Mouse (Mus musculus) monocyte, adult 5-6 weeks (primary cell): ENCODE results near the gene Pcif1. TPM values are rescaled to one million over a fixed set of nuclear protein-coding genes. Genes with fewer than 3 reads are reported as not detected.
A peak's percentile ranks its signal among the peaks of the same experiment; 100 is the strongest.
"Not testable (repeated sequence)": the region's sequence is repeated elsewhere in the genome, so short reads cannot be mapped to it uniquely, and the experiment has no call there.

Experiments
- ATAC-seq: fragments of 153-309, 156-312 bp; replicated peaks from 2 replicates; pipeline ENCODE4 v1.8.0; 2017; ENCODE audit warnings: mild to moderate bottlenecking; ENCODE audit not compliant: low TSS enrichment, insufficient number of reproducible peaks, severe bottlenecking, poor library complexity, low FRiP score
- total RNA-seq: library from RNA; stranded (forward); fragments of 200-1000, 200-491, 200-594 nt; gene quantifications from 3 replicates; pipeline ENCODE4 v1.2.3, GENCODE M21; 2017

Gene Pcif1
- 60.0 to 62.1 TPM (median 60.1 TPM) in 3 replicates for total RNA-seq

DNA sequence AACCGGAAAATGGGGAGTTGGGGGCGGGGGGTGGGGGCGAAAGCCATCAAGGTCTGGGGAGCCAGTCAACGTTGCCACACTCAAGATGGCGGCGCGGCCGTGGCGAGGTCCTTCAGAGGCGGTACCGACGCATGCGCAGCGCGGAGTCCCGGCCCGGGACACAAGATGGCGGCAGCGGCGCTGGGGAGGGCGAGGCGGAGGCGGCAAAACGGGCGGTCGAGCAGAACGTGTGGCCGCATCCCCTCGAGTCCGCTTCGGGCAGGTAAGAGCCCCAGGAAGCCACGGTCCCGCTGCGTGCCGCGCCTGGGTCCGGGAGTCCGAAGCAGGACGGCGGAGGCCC, at the start of gene Pcif1:
Gene Pcif1 (plus strand): TSS at position 77 of the 340 bp plus-strand sequence.
- peak; percentile 41 for ATAC-seq

DNA sequence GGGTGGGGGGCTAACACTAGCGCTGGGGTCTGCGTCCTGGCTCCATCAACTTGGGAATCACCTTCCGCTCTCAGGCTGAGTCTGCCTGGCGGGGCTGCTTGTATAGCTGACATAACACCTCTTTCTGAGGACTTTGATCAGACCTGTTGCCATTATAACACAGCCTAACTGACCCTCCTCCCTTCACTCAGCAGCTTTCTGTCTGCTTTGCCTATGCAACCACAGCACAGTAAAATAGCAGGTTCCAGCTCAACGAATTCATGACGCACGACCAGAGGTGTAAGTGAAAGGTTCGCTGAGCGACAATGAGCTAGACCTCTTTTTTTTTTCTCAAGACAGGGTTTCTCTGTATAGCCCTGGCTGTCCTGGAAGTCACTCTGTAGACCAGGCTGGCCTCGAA, 48.1 kb upstream of the Pcif1 start:
- ATAC-seq, result no peak

DNA sequence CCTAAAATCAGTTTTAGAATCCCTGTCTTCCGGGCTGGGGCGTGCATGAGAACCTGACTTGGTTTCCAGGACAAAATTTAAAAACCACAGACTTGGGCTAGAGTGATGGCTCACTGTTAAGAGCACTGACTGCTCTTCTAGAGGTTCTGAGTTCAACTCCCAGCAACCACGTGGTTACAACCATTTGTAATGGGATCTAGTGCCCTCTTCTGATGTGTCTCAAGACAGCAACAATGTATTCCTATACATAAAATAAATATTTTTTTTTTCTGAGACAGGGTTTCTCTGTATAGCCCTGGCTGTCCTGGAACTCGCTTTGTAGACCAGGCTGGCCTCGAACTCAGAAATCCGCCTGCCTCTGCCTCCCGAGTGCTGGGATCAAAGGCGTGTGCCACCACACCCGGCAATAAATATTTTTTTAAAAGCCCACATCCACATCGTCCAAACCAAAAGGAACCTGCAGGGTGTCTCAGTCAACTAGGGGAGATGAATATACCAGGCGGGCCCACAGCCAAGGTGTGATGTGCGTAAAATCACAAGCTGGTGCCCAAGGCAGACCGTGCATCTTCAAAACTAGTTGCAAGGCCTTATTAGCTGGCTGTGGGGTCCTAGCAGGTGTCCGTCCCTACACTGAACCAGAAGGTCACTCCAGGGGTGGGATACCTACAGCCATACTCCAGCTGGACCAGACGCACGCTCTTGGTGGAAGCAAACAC, 46.9 kb upstream of the Pcif1 start:
- ATAC-seq, result 0 out of 2 replicates have a peak, but pooled peaks have one; percentile 0

DNA sequence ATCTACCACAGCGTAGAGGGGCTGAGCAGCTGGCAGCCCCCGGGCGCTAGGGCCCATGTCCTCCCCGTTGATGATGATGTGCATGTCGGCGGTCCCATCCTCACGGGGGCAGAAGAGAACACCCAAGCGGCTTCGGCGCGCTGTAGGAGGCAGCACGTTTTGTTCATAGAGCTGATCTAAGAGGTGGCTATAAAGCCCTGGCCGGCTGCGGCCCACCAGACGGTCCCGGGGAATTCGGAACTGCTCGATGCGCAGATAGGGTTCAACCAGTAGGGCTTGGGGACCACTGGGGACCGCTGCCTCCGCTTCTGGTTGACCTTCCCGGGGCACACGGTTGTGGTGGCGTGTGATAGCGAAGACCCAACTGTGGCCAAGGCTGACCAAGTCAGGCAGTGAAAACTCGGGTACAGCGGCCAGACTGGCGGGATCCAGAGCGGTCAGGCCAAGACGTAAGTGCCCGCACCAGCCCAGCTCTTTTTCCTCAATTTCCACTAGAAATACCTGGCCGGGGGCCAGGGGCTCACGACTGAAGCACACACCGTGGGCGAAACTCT, 46.3 kb upstream of the Pcif1 start, which contains the start of gene Ctsa:
Gene Ctsa (plus strand): TSS at position 126 of the 554 bp plus-strand sequence.
- peak; percentile 66 for ATAC-seq

DNA sequence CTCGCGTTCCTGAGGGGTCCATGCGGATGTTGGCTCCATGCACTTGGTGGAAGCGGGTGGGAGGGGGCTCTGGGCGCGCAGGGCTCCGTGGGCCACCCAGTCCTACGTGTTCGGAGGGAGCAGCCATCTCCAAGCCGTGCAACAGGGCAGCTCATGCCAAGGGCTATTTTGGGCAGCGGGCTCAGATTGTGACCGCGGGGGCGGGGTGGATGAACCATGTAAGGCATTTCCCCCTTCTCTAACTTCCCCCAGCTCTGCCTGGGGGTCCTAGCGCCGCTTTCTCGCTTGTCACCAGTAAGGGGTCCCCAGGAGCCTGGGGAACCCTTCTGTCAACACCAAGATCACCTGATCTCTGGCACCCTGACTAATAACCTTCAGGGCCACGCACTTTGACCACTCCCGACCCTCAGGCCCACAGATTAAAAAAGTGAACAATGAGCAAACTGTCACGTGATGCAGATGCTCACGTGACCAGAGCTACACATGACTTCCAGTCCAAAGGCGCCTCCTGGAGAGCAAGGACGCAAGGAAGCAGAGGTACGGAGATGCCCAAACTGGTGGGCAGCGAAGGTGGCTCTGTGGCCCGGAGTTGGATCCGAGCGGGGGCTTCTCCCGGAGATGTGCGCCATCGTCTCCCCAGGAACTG, 45.7 kb upstream of the Pcif1 start, which contains the start of gene Neurl2:
Gene Neurl2 (minus strand): TSS at position 143 of the 646 bp plus-strand sequence.
- peak; percentile 52 for ATAC-seq

DNA sequence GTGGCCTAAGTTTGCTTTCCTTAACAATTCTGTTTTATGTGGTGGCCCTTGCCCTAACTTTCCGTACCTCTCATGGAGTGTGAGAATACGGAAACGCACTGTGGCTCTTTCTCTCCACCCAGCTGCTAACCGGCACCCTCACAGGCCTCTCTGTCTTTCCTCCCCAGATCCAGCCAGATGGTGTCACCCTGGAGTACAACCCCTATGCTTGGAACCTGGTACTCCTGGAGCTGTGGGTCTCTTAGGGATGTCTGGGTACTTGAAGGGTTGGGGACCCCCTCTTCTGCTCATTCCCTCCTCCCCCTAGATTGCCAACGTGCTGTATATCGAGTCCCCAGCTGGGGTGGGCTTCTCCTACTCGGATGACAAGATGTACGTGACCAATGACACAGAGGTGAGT, 44.6 kb upstream of the Pcif1 start:
- no peak for ATAC-seq

DNA sequence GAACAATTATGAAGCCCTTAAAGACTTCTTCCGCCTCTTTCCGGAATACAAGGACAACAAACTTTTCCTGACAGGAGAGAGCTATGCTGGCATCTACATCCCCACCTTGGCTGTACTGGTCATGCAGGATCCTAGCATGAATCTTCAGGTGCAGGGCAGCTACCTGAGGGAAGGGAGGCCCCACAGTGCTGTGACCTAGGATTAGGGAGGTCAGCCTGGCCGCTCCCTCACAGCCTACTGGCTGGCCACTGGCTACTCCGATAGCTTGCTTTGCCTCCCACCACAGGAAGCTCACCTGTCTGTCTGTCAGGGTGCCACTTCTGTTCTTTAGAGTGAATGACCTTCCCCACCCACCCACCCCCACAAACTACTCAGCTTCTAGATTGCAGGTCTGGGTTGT, 43.9 kb upstream of the Pcif1 start:
- ATAC-seq, result no peak

DNA sequence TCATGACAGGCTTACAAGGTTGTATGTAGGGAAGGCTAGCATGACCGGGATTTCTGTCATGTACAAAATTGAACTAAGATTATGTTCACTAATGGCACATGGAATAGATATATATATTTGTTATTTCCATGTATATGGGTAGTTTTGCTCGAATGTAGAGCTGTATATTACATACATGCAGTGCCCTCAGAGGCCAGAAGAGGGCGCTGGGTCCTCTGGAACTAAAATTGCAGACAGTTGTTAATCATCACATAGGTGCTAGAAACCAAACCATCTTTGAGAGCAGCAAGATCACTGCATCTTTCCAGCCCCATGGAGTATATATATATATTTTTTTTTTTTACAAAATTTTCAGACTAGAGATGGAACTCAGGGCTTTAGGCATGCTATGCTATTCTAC, 33.3 kb upstream of the Pcif1 start:
- ATAC-seq, result no peak

DNA sequence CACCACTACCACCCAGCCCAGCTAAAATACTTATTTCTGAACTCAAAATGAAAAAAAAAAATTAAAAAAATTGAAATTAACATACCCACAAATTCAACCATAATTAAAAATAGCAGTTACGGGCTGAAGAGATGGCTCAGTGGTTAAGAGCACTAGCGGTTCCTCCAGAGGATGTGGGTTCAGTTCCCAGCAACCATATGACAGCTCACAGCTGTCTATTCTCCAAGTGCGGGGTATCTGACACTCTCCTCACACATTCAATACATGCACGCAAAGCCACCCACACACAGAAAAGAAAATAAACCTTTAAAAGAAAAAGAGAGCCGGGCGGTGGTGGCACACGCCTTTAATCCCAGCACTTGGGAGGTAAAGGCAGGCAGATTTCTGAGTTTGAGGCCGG, 29.0 kb upstream of the Pcif1 start:
- no peak for ATAC-seq

DNA sequence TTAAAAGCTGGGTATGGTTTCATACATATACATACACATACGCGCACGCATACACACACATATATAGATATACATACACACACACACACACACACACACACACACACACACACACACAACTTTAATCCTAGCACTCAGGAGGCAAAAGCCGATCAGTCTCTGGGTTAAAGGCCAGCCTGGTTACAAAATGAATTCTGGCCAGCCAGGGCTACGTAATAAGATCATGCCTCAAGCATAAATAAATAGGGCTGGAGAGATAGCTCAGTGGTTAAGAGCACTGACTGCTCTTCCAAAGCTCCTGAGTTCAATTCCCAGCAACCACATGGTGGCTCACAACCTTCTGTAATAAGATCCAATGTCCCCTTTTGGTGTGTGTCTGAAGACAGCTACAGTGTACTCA, 23.5 kb upstream of the Pcif1 start:
- ATAC-seq, result not testable (repeated sequence)

DNA sequence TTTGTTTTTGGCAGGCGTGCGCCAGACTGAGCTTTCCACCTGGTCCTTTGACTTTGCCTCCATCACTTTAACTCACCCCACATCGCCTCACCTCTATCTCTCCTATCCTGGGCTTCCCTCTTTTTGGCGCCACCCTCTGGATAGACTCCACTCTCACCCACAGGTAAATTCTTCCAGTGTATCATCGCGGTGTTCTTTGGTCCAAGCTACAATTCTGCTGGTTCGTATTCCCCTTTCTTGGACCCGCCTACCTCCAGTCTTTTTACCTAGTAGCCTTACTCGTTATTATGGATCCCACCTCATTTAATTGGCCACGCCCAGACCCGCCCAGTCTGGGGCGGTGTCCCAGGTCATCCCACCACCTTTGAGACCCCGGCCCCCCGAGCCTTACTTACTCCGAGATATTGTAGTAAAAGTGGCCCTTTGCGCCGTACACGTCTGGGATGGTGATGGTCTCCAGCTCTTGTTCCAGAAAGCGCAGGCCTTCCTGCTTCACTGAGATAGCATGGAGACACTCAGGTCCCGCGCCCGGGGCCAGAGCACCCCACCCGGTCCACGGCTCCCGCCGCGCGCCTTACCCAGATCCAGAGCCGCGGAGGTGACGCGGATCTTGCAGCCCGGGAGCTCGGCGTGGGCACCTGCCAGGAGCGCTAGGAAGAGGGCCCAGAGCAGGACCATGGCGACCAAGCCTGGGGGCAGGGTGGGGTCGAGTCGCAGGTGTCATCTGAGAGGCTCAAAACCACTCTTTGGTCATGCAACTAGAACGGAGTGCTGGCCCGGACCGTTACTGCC, 22.6 kb upstream of the Pcif1 start:
- peak; percentile 13 for ATAC-seq

DNA sequence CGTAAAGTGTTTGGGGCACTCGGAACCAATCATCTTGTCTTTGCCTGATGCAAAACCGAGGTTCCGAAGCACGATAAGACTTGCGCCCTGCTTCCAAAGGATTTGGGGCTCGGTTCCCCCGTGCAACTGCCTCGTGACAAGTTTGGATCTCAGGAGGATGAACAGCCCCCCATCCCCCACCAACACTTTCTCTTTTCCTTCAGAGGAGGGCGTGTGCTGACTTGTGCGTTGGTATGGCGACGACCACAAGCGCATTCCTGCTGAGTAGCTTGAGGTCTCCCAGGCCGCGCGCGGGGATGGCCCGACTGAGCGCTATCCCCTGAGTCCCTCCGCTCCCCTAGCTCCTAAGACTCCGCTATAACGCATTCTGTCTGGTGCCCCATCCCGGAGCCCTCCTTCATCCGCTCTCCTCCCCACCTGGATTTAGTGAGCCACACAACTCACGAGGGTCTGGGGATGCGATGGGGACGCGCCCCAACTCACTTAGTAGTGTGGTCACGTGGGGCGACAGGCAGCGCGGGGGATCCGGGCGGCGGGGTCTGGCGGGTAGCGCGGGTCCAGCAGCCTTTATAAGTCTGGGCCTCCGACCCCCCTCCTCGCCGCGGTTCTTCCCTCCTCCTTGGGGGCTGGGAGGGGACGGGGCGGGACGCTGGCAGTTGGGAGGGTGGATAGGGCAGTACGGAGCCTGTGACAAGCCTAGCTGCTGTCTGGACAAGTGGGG, 21.8 kb upstream of the Pcif1 start, which contains the start of gene Pltp:
Gene Pltp (minus strand): TSS at position 611 of the 721 bp plus-strand sequence.
- peak; percentile 76 for ATAC-seq

DNA sequence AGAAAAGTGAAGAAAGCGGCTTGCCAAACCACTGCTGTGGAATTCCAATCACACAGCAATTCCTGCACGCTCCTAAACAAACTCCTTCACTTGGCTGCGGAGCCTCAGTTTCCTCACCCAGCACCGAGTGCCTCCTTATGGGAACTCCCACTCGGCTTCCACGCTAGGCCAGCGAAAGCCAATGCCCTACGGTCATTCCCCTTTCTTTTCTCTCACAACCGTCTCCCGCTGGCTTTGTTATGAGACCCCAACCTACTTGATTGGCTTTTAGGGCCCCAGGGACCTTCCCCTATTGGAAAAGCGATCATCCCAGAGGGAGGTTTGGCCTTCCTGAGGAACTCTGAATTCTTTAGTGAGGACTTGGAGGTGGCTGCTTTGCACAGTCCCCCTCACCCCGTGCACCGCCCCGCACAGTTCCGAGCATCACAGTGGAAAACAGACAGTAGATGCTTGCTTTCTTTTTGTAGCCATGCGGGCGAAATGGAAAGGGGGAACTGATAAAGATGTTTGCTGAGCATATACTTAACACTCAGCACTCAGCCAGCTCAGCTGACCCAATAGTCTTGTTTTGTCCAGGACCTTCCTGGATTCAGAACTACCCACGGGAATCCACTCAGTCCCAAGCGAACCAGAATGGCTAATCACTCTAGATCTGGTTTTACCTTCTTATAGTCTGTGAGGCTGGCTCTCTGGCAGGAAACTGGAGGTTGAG, 21.1 kb upstream of the Pcif1 start:
- ATAC-seq, result no peak

DNA sequence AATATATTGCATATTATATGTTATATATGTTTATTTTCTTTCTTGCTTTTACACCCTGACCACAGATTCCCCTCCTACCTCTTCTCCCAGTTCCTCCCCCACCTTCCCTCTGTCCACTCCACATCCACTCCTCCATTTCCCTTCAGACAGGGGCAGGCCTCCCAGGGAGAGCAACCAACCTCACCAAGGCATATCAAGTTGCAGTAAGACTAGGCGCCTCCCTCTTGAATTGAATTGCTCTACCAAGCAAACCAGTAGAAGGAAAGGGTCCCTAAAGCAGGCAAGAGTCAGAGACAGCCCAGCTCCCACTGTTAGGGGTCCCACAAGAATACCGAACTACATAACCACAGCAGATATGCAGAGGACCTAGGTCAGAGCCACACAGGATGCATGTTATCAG, 19.9 kb upstream of the Pcif1 start:
- no peak for ATAC-seq

DNA sequence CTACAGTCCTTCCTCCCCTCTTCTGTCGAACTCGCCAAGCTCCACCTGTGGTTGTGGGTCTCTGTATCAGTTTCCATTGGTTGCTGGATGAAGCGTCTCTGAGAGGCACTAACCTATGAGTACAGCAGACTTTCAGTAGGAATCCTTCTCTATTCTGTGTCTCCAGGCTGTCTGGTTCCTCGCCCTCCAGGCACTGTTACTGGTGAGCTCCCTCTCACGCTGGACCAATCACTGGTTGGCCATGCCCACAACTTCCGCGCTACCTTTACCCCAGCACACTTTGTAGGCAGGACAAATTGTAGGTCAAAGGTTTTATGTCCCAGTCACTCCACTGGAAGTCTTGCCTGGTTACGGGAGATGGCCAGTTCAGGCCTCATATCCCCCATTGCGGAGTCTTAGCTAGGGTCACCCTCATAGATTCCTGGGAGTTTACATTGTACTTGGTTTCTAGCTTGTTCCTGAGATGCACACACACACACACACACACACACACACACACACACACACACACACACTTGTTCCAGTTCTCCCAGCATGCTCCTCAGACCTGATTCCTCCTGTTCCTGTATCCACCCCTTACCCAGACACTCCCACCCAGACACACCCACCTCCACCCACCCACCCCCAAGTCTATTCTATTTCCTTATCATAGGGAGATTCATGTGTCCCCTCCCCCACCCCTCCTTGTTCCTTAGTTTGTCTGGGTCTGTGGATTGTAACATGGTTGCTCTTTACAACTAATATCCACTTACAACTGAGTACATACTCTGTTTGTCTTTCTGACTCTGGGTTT, 19.3 kb upstream of the Pcif1 start:
- no peak for ATAC-seq

DNA sequence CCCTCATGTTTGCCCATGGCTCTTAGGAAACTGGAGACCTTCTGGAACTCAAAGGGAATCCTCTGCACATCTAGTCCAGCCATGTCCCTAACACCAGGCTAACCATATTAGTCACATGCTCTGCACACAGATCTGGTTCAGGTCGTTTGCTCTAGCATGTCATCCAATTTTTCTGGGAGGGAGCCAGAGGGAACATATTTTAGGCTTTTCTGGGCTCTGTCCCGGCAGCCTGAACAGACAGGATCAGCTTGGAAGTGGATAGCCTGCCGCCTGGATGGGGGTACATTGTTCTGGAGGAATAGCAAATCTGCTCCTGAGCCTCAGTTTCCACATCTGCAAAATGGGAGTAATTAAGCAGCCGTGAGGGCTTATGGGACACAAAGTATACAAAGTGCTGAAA, 18.0 kb upstream of the Pcif1 start:
- no peak for ATAC-seq

DNA sequence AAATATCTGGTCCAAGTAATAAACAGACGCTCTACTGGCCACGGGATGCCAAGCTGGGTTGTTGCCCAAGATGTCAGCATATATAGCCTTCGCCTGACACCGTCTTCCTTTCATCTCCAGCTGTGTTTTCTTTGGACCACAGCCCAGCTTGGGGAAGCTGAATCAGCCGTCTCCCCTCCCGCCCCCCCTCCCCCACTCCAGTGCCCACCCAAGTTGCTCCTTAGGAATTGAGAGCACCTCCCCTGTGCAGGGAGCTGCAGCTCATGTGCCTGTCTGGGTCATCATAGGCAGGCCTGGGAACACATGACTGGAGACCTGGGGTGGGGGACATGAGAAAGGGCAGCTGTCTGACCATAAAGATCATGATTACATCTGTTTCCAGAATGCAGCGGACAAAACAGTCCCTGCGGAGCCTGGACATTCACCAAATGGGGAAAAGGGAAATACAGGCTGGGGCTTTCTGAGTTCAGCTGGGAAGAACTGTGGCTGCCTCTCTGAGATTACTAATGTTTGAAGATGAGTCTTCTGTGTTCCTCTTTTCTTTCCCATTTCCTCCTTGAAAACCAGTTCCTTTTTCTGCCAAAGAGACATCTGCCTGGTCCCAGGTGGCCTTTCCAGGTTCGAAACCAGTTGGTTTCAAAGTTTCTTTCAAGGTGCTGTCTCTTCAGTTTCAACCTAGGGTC, 16.8 kb upstream of the Pcif1 start:
- ATAC-seq, result peak; percentile 51
